Mouse (Mus musculus): Measurements from ENCODE around the gene Mapk3. TPM values are rescaled to one million over a fixed set of nuclear protein-coding genes. Genes with fewer than 3 reads are reported as not detected.
"Not testable (repeated sequence)": the region's sequence is repeated elsewhere in the genome, so short reads cannot be mapped to it uniquely, and the experiment has no call there.

Mapk3 gene
- polyA plus RNA-seq, 1 experiment from 2014 or later, result 45.2 TPM

- H3K4me1 ChIP-seq (ENCODE audit: control insufficient read depth, insufficient read depth, low read length), result peaks cover 31% of the 10 kb centered on the region
Measured at GRCm38 (mm10) chr7:126777476-126777875, 18.1 kb downstream of the Mapk3 start.

DNA sequence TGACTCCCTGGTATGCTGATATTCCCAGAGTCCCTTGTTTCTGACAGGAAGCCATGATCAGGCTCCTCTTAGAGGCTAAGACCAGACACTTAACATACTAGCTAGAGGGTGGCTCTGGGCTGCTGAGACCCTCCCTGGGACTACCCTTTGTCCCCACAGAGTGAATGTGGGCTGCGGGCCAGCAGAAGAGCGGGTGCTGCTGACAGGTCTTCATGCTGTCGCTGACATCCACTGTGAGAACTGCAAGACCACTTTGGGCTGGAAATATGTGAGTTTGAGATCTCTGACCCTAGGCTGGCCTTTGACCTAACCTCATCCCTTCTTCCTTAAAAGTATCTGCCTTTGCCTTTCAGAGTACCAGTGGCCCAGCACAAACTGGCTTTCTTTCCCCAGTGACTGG is 18.7 kb downstream of the Mapk3 start:
- DNase-seq (ENCODE audit: low spot score, missing footprints), result peak; percentile 47
- ATAC-seq (ENCODE audit: low FRiP score), result no peak
- H3K4me3 ChIP-seq (ENCODE audit: low read depth, low read length), result no peak overlapping the region; the same call in 1 of the 2 replicates
- no peak overlapping the region for H3K9ac ChIP-seq (ENCODE audit: low read length)
- peaks cover 31% of the 10 kb centered on the region for H3K4me1 ChIP-seq (ENCODE audit: control insufficient read depth, insufficient read depth, low read length)
- no peak overlapping the region for H3K27ac ChIP-seq (ENCODE audit: low read depth, low read length)
- no peak overlapping the region; the same call in 1 of the 2 replicates for H3K4me2 ChIP-seq
- WGBS, result 78% methylated on average over 3 of the region's 3 CpGs
- H3K9me3 ChIP-seq (ENCODE audit: control insufficient read depth, low read length), result no peaks in the 10 kb centered on the region
- no peaks in the 10 kb centered on the region for H3K36me3 ChIP-seq (ENCODE audit: control insufficient read depth, insufficient read depth, low read length)
- H3K27me3 ChIP-seq (ENCODE audit: control insufficient read depth, insufficient read depth, low read length), result no peaks in the 10 kb centered on the region

More at GRCm38 (mm10) chr7:126777476-126777875, 18.1 kb downstream of the Mapk3 start:
- Histone ChIP-seq H3K27me3 (ENCODE audit: control insufficient read depth, insufficient read depth, low read length) (no peaks in the 10 kb centered on the region), H3K4me2 (peak overlapping the region; percentile 98), H3K9me3 (ENCODE audit: control insufficient read depth, low read length) (no peaks in the 10 kb centered on the region), H3K27ac (ENCODE audit: low read depth, low read length) (no peak overlapping the region), H3K9ac (ENCODE audit: low read length) (peak overlapping the region; percentile 88), H3K36me3 (ENCODE audit: control insufficient read depth, insufficient read depth, low read length) (no peaks in the 10 kb centered on the region), H3K4me3 (ENCODE audit: low read depth, low read length) (peak overlapping the region; percentile 68)
- no peak for ATAC-seq (ENCODE audit: low FRiP score)
- peak; percentile 86 for DNase-seq (ENCODE audit: low spot score, missing footprints)
- WGBS, result 44% methylated on average over 10 of the region's 10 CpGs

DNA sequence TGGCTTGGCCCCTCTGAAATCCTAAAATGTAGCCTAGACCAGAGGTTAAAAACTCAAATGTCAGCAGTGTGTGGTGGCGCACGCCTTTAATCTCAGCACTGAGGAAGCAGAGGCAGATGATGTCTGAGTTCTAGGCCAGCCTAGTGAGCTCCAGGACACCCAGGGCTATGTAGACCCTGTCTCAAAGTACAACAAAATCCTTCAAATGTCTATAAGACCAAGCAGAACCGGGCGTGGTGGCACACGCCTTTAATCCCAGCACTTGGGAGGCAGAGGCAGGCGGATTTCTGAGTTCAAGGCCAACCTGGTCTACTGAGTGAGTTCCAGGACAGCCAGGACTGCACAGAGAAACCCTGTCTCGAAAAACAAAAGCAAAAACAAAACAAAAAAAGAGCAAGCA is 19.7 kb downstream of the Mapk3 start:
- not testable (repeated sequence) for H3K36me3 ChIP-seq (ENCODE audit: control insufficient read depth, insufficient read depth, low read length); H3K4me3 ChIP-seq (ENCODE audit: low read depth, low read length); H3K27ac ChIP-seq (ENCODE audit: low read depth, low read length); ATAC-seq (ENCODE audit: low FRiP score); H3K9me3 ChIP-seq (ENCODE audit: control insufficient read depth, low read length); H3K4me2 ChIP-seq; H3K9ac ChIP-seq (ENCODE audit: low read length); H3K27me3 ChIP-seq (ENCODE audit: control insufficient read depth, insufficient read depth, low read length)
- peak; percentile 44 for DNase-seq (ENCODE audit: low spot score, missing footprints)
- 87% methylated on average over 7 of the region's 7 CpGs for WGBS
- H3K4me1 ChIP-seq (ENCODE audit: control insufficient read depth, insufficient read depth, low read length), result peaks cover 31% of the 10 kb centered on the region

GRCm38 (mm10) chr7:126779983-126780970 is 20.9 kb downstream of the Mapk3 start:
- peak; percentile 75 for ATAC-seq (ENCODE audit: low FRiP score)
- H3K27me3 ChIP-seq (ENCODE audit: control insufficient read depth, insufficient read depth, low read length), result no peaks in the 10 kb centered on the region
- peaks cover 2% of the 10 kb centered on the region; the same call in 1 of the 2 replicates for H3K36me3 ChIP-seq (ENCODE audit: control insufficient read depth, insufficient read depth, low read length)
- peak overlapping the region; percentile 92 for H3K4me2 ChIP-seq
- DNase-seq (ENCODE audit: low spot score, missing footprints), result peak; percentile 99
- H3K27ac ChIP-seq (ENCODE audit: low read depth, low read length), result peak overlapping the region; percentile 60
- no peaks in the 10 kb centered on the region for H3K9me3 ChIP-seq (ENCODE audit: control insufficient read depth, low read length)
- peaks cover 31% of the 10 kb centered on the region for H3K4me1 ChIP-seq (ENCODE audit: control insufficient read depth, insufficient read depth, low read length)
- WGBS, result 1% methylated on average over 21 of the region's 21 CpGs
- H3K9ac ChIP-seq (ENCODE audit: low read length), result peak overlapping the region; percentile 67
- peak overlapping the region; percentile 39 for H3K4me3 ChIP-seq (ENCODE audit: low read depth, low read length)

DNA sequence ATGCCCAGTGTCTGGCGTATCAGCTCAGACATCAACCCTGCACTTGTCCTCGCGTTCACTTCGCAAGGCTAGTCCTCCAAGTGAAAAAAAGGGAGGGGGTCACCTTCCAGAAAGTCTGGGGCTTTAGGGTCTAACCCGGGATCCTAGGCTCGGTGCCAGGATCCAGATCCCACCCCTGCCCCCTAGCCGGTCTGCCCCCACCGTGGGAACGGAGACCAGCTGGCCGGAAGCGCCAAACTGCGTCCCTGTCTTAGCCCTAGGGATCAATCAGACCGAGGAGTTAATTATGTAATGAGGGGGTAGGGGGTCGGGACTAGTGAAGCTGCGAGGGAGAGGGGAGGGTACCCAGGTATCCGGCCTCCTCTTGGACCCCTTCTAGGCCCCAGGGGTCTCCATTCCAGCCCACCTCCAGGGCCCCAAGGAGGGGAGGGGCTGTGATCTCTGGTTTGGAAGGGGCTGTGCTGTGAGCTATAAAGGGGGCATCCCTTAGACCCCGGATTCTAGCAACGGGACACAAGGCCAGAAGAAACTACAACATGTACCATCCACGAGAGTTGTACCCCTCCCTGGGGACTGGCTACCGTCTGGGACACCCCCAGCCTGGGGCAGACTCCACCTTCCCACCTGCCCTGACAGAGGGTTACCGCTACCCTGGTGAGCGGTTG is 21.7 kb downstream of the Mapk3 start, which contains the start of gene Tbx6:
Gene Tbx6 (plus strand): TSS at position 513 of the 665 bp plus-strand sequence.
- Histone ChIP-seq H3K9me3 (ENCODE audit: control insufficient read depth, low read length) (no peaks in the 10 kb centered on the region), H3K27me3 (ENCODE audit: control insufficient read depth, insufficient read depth, low read length) (no peaks in the 10 kb centered on the region), H3K4me3 (ENCODE audit: low read depth, low read length) (peak within 1 kb of the TSS; percentile 39), H3K27ac (ENCODE audit: low read depth, low read length) (no peak within 1 kb of the TSS; the same call in 1 of the 2 replicates), H3K9ac (ENCODE audit: low read length) (peak within 1 kb of the TSS; percentile 67), H3K4me2 (peak within 1 kb of the TSS; percentile 92), H3K4me1 (ENCODE audit: control insufficient read depth, insufficient read depth, low read length) (peaks cover 27% of the 10 kb centered on the region), H3K36me3 (ENCODE audit: control insufficient read depth, insufficient read depth, low read length) (peaks cover 9% of the 10 kb centered on the region)
- ATAC-seq (ENCODE audit: low FRiP score), result peak; percentile 31
- DNase-seq (ENCODE audit: low spot score, missing footprints), result peak; percentile 81
- 9% methylated on average over 22 of the region's 22 CpGs for WGBS

DNA sequence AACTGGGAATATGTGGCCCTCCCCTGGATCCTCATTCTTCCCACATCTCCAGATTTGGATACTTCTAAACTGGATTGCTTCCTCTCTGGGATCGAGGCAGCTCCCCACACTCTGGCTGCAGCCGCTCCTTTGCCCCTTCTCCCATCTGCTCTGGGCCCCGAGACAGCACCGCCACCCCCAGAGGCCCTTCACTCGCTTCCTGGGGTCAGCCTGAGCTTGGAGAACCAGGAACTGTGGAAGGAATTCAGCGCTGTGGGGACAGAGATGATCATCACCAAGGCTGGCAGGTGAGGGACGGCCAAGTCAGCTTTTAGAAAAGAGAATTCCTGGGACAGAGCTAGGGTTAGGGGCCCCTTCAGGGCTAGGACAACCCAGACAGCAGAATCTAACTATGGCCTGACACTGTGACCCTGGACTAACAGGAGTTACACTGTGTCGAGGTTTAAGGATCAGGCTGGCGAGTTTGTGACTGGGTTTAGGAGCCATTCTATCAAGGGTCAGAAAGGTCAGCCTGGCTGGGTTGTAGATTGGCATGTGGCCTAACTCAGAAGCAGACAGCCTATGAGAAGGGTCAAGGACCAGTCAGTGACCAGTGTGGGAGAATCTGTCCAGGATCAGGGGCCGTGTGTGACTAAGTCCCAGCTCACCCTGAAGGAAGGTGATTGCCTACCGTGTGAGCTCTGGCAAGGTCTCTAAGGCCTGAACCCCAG is 22.4 kb downstream of the Mapk3 start:
- Histone ChIP-seq H3K4me2 (no peak overlapping the region), H3K4me1 (ENCODE audit: control insufficient read depth, insufficient read depth, low read length) (peaks cover 23% of the 10 kb centered on the region), H3K9me3 (ENCODE audit: control insufficient read depth, low read length) (no peaks in the 10 kb centered on the region), H3K27ac (ENCODE audit: low read depth, low read length) (no peak overlapping the region), H3K9ac (ENCODE audit: low read length) (no peak overlapping the region; the same call in 1 of the 2 replicates), H3K36me3 (ENCODE audit: control insufficient read depth, insufficient read depth, low read length) (peaks cover 15% of the 10 kb centered on the region), H3K27me3 (ENCODE audit: control insufficient read depth, insufficient read depth, low read length) (no peaks in the 10 kb centered on the region), H3K4me3 (ENCODE audit: low read depth, low read length) (no peak overlapping the region)
- ATAC-seq (ENCODE audit: low FRiP score), result no peak
- DNase-seq (ENCODE audit: low spot score, missing footprints), result peak; percentile 75
- 39% methylated on average over 11 of the region's 11 CpGs for WGBS

- ATAC-seq (ENCODE audit: low FRiP score) (no peak), DNase-seq (ENCODE audit: low spot score, missing footprints) (no peak)
- Histone ChIP-seq H3K9ac (ENCODE audit: low read length) (no peak overlapping the region), H3K4me2 (no peak overlapping the region), H3K9me3 (ENCODE audit: control insufficient read depth, low read length) (no peaks in the 10 kb centered on the region), H3K36me3 (ENCODE audit: control insufficient read depth, insufficient read depth, low read length) (peaks cover 23% of the 10 kb centered on the region), H3K27me3 (ENCODE audit: control insufficient read depth, insufficient read depth, low read length) (no peaks in the 10 kb centered on the region), H3K4me3 (ENCODE audit: low read depth, low read length) (no peak overlapping the region), H3K27ac (ENCODE audit: low read depth, low read length) (no peak overlapping the region), H3K4me1 (ENCODE audit: control insufficient read depth, insufficient read depth, low read length) (peaks cover 16% of the 10 kb centered on the region)
- whole genome bisulfite sequencing, result 82% methylated on average over 13 of the region's 13 CpGs
Measured at GRCm38 (mm10) chr7:126782693-126783092, 23.3 kb downstream of the Mapk3 start.

- H3K4me2 ChIP-seq, result no peak overlapping the region
- no peak for DNase-seq (ENCODE audit: low spot score, missing footprints)
- 93% methylated on average over 7 of the region's 7 CpGs for WGBS
- H3K27me3 ChIP-seq (ENCODE audit: control insufficient read depth, insufficient read depth, low read length), result no peaks in the 10 kb centered on the region
- peaks cover 15% of the 10 kb centered on the region for H3K4me1 ChIP-seq (ENCODE audit: control insufficient read depth, insufficient read depth, low read length)
- H3K4me3 ChIP-seq (ENCODE audit: low read depth, low read length), result no peak overlapping the region
- H3K9ac ChIP-seq (ENCODE audit: low read length), result no peak overlapping the region
- no peaks in the 10 kb centered on the region for H3K9me3 ChIP-seq (ENCODE audit: control insufficient read depth, low read length)
- H3K36me3 ChIP-seq (ENCODE audit: control insufficient read depth, insufficient read depth, low read length), result peaks cover 34% of the 10 kb centered on the region
- ATAC-seq (ENCODE audit: low FRiP score), result no peak
- H3K27ac ChIP-seq (ENCODE audit: low read depth, low read length), result no peak overlapping the region
Measured at GRCm38 (mm10) chr7:126784469-126784868, 25.1 kb downstream of the Mapk3 start.

All from midbrain, embryonic 11.5 days (tissue).